Mouse (Mus musculus) CH12.LX (cell line): ENCODE results near the gene Gm20388.

Experiments
- CHD2 ChIP-seq: IDR thresholded peaks from 2 replicates; pipeline ENCODE4 v1.6.1; 2011; ENCODE audit warnings: low read length, improper control_type of control experiment
- CTCF ChIP-seq, 2 experiments: IDR thresholded peaks in 1 of 2; conservative IDR thresholded peaks in 1 of 2; 2 replicates each; pipeline ENCODE4 v1.5.1; 2011 to 2012; ENCODE audit warnings: low read depth in 2 of 2, low read length in 2 of 2, improper control_type of control experiment in 1 of 2, inconsistent platforms in 1 of 2, mild to moderate bottlenecking in 1 of 2, moderate library complexity in 1 of 2
- JUN ChIP-seq: IDR thresholded peaks from 2 replicates; pipeline ENCODE4 v1.6.1; 2011; ENCODE audit warnings: low read depth, mild to moderate bottlenecking, low read length, improper control_type of control experiment, moderate library complexity; ENCODE audit not compliant: insufficient read depth
- MAX ChIP-seq: IDR thresholded peaks from 2 replicates; pipeline ENCODE4 v1.6.1; 2011; ENCODE audit warnings: low read length, improper control_type of control experiment
- MAZ ChIP-seq: IDR thresholded peaks from 2 replicates; pipeline ENCODE4 v1.6.1; 2012; ENCODE audit warnings: low read depth, mild to moderate bottlenecking, inconsistent platforms, low read length, improper control_type of control experiment, moderate library complexity
- POLR2A ChIP-seq: IDR thresholded peaks from 2 replicates; pipeline ENCODE4 v1.6.1; 2011; ENCODE audit warnings: low read depth, mild to moderate bottlenecking, improper control_type of control experiment, low read length
- SIN3A ChIP-seq: IDR thresholded peaks from 2 replicates; pipeline ENCODE4 v1.6.1; 2012; ENCODE audit warnings: low read length, improper control_type of control experiment, inconsistent platforms
- TBP ChIP-seq: conservative IDR thresholded peaks from 2 replicates; pipeline ENCODE4 v1.6.1; 2011; ENCODE audit warnings: low read depth, low read length, improper control_type of control experiment
- ZNF384 ChIP-seq: IDR thresholded peaks from 2 replicates; pipeline ENCODE4 v1.6.1; 2012; ENCODE audit warnings: low read depth, low read length, improper control_type of control experiment, inconsistent platforms

DNA sequence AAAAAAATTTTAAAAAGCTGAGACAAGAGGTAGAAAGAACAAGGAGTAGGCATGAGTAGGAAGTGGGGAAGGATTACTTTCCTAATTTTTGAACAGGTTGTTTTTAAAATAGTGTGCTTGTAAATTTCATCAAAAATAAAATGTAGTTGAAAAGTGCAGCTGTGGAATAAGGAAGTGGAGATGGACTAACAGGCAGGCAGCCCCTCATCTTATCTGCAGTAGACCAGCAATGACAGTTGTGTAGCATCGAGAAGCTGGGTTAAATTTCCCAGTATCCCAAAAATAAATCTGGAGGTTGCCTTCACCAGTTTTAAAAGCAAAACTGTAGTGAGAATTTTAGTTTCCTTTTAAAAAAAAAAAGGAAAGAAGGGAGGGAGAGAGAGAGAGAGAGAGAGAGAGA, 3943.6 kb downstream of the Gm20388 start:
- TF ChIP-seq POLR2A (no peak), JUN (no peak), MAZ (no peak), MAX (no peak), TBP (no peak), CHD2 (no peak), ZNF384 (no peak), CTCF (conservative IDR thresholded peaks at IDR 0.05 in 1 of 2, IDR thresholded peaks at IDR 0.05 in 1 of 2; ENCODE audit: low read depth in 2 of 2, low read length in 2 of 2) (no peak), SIN3A (no peak)
